Mouse (Mus musculus): ENCODE data around the gene Gm49322. TPM values are rescaled to one million over a fixed set of nuclear protein-coding genes. Genes with fewer than 3 reads are reported as not detected.

The Gm49322 gene
- polyA plus RNA-seq, 1 experiment from 2014 or later, result 3.0 TPM

GRCm38 (mm10) chr10:80572477-80572876, 33.3 kb upstream of the Gm49322 start:
- H3K4me2 ChIP-seq, result no peak overlapping the region
- H3K4me1 ChIP-seq, result peaks cover 56% of the 10 kb centered on the region
- no peaks in the 10 kb centered on the region for H3K27me3 ChIP-seq (replicated peaks)
- no peaks in the 10 kb centered on the region for H3K9me3 ChIP-seq (replicated peaks)
- 83% methylated on average over 2 of the region's 2 CpGs for WGBS
- H3K27ac ChIP-seq (replicated peaks), result no peak overlapping the region
- H3K36me3 ChIP-seq, result no peaks in the 10 kb centered on the region
- no peak overlapping the region; the same call in 1 of the 2 replicates for H3K9ac ChIP-seq (replicated peaks)
- H3K4me3 ChIP-seq (replicated peaks), result no peak overlapping the region
- no peak for ATAC-seq (ENCODE audit: low FRiP score)

GRCm38 (mm10) chr10:80573944-80574343, 31.9 kb upstream of the Gm49322 start:
- Histone ChIP-seq H3K4me2 (0 out of 2 replicates have a peak overlapping the region, but pooled peaks have one; percentile 5), H3K4me3 (replicated peaks) (no peak overlapping the region), H3K27me3 (replicated peaks) (no peaks in the 10 kb centered on the region), H3K4me1 (peaks cover 67% of the 10 kb centered on the region), H3K27ac (replicated peaks) (no peak overlapping the region), H3K9me3 (replicated peaks) (no peaks in the 10 kb centered on the region), H3K36me3 (no peaks in the 10 kb centered on the region), H3K9ac (replicated peaks) (no peak overlapping the region)
- ATAC-seq (ENCODE audit: low FRiP score), result no peak
- WGBS, result 73% methylated on average over 9 of the region's 9 CpGs

GRCm38 (mm10) chr10:80574896-80575295, 30.9 kb upstream of the Gm49322 start:
- no peak for ATAC-seq (ENCODE audit: low FRiP score)
- 85% methylated on average over 3 of the region's 3 CpGs for WGBS
- no peak overlapping the region for H3K4me3 ChIP-seq (replicated peaks)

GRCm38 (mm10) chr10:80575925-80576324, 29.9 kb upstream of the Gm49322 start:
- 17% methylated on average over 17 of the region's 17 CpGs for WGBS
- no peaks in the 10 kb centered on the region for H3K36me3 ChIP-seq
- peak overlapping the region; percentile 78 for H3K9ac ChIP-seq (replicated peaks)
- H3K4me2 ChIP-seq, result peak overlapping the region; percentile 92
- H3K4me1 ChIP-seq, result peaks cover 58% of the 10 kb centered on the region
- H3K4me3 ChIP-seq (replicated peaks), result peak overlapping the region; percentile 83
- no peak for ATAC-seq (ENCODE audit: low FRiP score)
- peak overlapping the region; percentile 90; the same call in 1 of the 2 replicates for H3K27ac ChIP-seq (replicated peaks)
- no peaks in the 10 kb centered on the region for H3K27me3 ChIP-seq (replicated peaks)
- no peaks in the 10 kb centered on the region for H3K9me3 ChIP-seq (replicated peaks)

More at GRCm38 (mm10) chr10:80574896-80575295, 30.9 kb upstream of the Gm49322 start:
- Histone ChIP-seq H3K9me3 (replicated peaks) (no peaks in the 10 kb centered on the region), H3K27me3 (replicated peaks) (no peaks in the 10 kb centered on the region), H3K4me2 (peak overlapping the region; percentile 92; the same call in 1 of the 2 replicates), H3K27ac (replicated peaks) (no peak overlapping the region), H3K9ac (replicated peaks) (no peak overlapping the region), H3K36me3 (no peaks in the 10 kb centered on the region), H3K4me1 (peaks cover 66% of the 10 kb centered on the region)

DNA sequence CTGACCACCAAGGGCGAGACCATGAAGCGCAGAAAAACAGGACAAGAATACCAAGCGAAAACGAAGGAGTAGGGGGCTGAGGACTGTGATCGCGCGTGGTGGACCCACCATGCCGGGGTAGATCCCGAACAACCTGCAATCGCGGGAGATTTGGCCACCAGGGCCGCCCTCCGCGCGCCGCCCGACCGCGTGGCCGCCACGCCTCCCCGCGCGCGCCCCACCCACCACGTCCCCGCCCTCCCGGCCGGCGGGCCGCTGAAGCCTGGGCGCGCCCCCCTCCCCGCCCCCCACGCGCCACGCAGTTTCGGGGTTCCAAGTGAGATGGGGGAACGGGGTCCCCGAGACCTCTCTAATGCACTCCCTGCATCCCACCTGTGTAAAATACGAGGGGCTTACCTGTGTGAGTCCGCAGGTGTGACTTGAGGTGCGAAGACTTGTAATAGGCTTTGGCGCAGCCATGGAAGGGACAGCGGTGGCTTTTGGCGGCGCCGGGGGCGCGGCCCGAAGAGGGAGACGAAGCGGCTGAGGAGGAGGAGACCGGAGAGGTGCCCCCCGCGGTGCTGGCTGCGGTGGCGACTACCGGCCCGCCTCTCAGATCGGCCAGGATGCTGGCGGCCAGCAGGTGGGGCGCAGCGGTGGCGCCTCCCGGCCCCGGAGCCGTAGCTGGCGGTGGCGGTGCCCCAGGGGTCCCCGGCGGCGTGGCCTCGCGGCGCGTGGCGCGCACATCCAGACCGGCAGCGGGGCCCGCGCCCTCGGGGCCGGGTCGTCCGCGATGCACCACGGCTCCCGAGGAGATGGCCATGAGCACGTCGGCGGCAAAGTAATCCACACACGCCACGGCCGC, 29.2 kb upstream of the Gm49322 start:
- under 1% methylated on average over 69 of the region's 96 CpGs for WGBS
- Histone ChIP-seq H3K27me3 (replicated peaks) (no peaks in the 10 kb centered on the region), H3K4me3 (replicated peaks) (peak overlapping the region; percentile 83), H3K9ac (replicated peaks) (peak overlapping the region; percentile 78), H3K4me2 (peak overlapping the region; percentile 92), H3K9me3 (replicated peaks) (no peaks in the 10 kb centered on the region), H3K27ac (replicated peaks) (peak overlapping the region; percentile 90), H3K4me1 (peaks cover 52% of the 10 kb centered on the region), H3K36me3 (no peaks in the 10 kb centered on the region)
- ATAC-seq (ENCODE audit: low FRiP score), result peak; percentile 2

DNA sequence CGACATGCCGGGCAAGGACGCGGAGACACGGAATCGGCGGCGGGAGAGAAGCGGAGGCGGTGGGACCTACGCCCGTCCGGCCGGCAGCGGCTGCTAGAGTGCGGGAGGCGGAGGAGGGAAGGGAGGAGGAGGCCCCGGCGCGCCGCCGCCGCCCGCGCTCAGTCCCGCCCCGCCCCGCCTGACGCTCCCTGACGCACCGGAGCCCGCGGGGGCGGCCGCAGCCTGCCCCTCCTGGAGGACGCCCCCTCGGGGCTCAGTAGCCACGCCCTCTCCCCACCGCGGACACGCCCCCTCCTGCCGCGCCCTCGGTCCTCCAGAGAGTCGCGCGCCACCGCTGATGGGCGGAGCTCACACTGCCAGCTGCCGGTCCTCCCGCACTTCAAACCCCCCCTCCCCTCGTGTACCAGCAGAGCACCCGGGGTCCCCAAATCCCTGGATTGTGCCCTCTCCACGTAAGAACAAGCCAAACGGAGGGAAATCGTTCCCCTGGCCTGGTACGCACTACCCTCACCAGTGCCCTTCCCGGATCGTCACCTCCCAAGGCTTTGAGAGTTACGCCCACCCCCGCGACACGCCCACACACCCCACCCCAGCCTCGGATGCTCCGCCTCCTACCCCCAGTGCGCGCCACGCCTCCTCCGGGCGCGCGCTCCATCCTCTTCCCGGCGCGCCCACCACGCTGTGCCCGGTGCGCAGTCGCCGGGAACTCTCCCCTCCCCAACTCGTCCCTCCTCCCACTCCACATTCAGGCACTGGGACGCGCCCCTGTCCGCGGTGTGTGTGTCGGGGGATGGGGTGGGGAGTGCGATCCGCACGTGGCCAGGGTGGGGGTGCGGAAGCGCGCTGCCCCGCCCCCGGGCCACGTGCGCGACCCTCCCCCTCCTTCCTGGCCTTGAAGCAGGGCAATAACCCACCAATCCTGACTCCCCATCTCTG, 28.4 kb upstream of the Gm49322 start, which contains the start of gene Klf16:
TSS of gene Klf16 (minus strand) at position 127 of the 936 bp plus-strand sequence.
- Histone ChIP-seq H3K27ac (replicated peaks) (peak within 1 kb of the TSS; percentile 90), H3K27me3 (replicated peaks) (no peaks in the 10 kb centered on the region), H3K9ac (replicated peaks) (peak within 1 kb of the TSS; percentile 78), H3K4me1 (peaks cover 46% of the 10 kb centered on the region), H3K4me3 (replicated peaks) (peak within 1 kb of the TSS; percentile 83), H3K9me3 (replicated peaks) (no peaks in the 10 kb centered on the region), H3K36me3 (no peaks in the 10 kb centered on the region; the same call in 1 of the 2 replicates), H3K4me2 (peak within 1 kb of the TSS; percentile 92)
- under 1% methylated on average over 71 of the region's 97 CpGs for WGBS
- ATAC-seq (ENCODE audit: low FRiP score), result peak; percentile 87

GRCm38 (mm10) chr10:80578131-80578750, 27.6 kb upstream of the Gm49322 start:
- H3K9me3 ChIP-seq (replicated peaks), result no peaks in the 10 kb centered on the region
- H3K4me2 ChIP-seq, result peak overlapping the region; percentile 92
- WGBS, result under 1% methylated on average over 29 of the region's 29 CpGs
- H3K9ac ChIP-seq (replicated peaks), result peak overlapping the region; percentile 78; the same call in 1 of the 2 replicates
- H3K27me3 ChIP-seq (replicated peaks), result no peaks in the 10 kb centered on the region
- H3K27ac ChIP-seq (replicated peaks), result peak overlapping the region; percentile 90
- H3K4me3 ChIP-seq (replicated peaks), result peak overlapping the region; percentile 83
- peaks cover 46% of the 10 kb centered on the region for H3K4me1 ChIP-seq
- H3K36me3 ChIP-seq, result peaks cover 2% of the 10 kb centered on the region
- peak; percentile 15; the same call in 1 of the 2 replicates for ATAC-seq (ENCODE audit: low FRiP score)

GRCm38 (mm10) chr10:80578911-80579310, 26.9 kb upstream of the Gm49322 start:
- H3K9me3 ChIP-seq (replicated peaks), result no peaks in the 10 kb centered on the region
- H3K4me1 ChIP-seq, result peaks cover 39% of the 10 kb centered on the region
- no peak overlapping the region for H3K27ac ChIP-seq (replicated peaks)
- no peak overlapping the region for H3K9ac ChIP-seq (replicated peaks)
- peak overlapping the region; percentile 92 for H3K4me2 ChIP-seq
- no peak for ATAC-seq (ENCODE audit: low FRiP score)
- 5% methylated on average over 8 of the region's 8 CpGs for WGBS
- H3K36me3 ChIP-seq, result peaks cover 8% of the 10 kb centered on the region
- no peaks in the 10 kb centered on the region for H3K27me3 ChIP-seq (replicated peaks)
- 0 out of 2 replicates have a peak overlapping the region, but pooled peaks have one; percentile 6 for H3K4me3 ChIP-seq (replicated peaks)

GRCm38 (mm10) chr10:80583047-80583446, 22.8 kb upstream of the Gm49322 start:
- no peak overlapping the region for H3K4me2 ChIP-seq
- peaks cover 40% of the 10 kb centered on the region for H3K4me1 ChIP-seq
- H3K9me3 ChIP-seq (replicated peaks), result no peaks in the 10 kb centered on the region
- ATAC-seq (ENCODE audit: low FRiP score), result no peak
- no peak overlapping the region for H3K4me3 ChIP-seq (replicated peaks)
- WGBS, result 86% methylated on average over 5 of the region's 5 CpGs
- no peak overlapping the region for H3K27ac ChIP-seq (replicated peaks)
- H3K36me3 ChIP-seq, result peaks cover 28% of the 10 kb centered on the region
- no peak overlapping the region for H3K9ac ChIP-seq (replicated peaks)
- H3K27me3 ChIP-seq (replicated peaks), result no peaks in the 10 kb centered on the region

DNA sequence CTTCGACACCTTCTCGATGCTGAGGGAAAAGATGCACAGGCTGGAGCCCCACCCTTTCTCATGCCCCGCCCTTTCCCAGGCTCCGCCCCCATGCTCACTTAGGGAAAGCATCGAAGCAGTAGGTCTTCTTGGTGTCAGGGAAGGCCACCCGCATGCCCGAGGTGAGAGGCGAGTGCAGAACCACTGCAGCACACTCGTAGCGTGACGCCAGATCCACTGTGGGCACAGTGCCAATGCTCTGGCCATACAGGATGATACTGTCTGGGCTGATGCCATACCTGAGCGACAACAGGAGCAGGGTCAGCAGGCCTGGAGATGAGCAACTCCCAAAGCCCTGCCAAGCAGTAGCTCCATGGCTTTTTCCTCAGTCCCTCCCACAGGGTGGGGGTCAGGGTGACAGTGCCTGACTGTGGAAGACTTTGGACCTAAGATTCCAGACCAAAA, 21.8 kb upstream of the Gm49322 start:
- Histone ChIP-seq H3K36me3 (peaks cover 28% of the 10 kb centered on the region), H3K9ac (replicated peaks) (no peak overlapping the region), H3K4me1 (peaks cover 40% of the 10 kb centered on the region), H3K27me3 (replicated peaks) (no peaks in the 10 kb centered on the region), H3K4me3 (replicated peaks) (no peak overlapping the region), H3K4me2 (no peak overlapping the region), H3K27ac (replicated peaks) (0 out of 2 replicates have a peak overlapping the region, but pooled peaks have one; percentile 18), H3K9me3 (replicated peaks) (no peaks in the 10 kb centered on the region)
- WGBS, result 65% methylated on average over 12 of the region's 12 CpGs
- no peak for ATAC-seq (ENCODE audit: low FRiP score)

Measured in neural tube, embryonic 15.5 days (tissue).